Mouse (Mus musculus): ENCODE results near the gene A730071L15Rik. TPM values are rescaled to one million over a fixed set of nuclear protein-coding genes. Genes with fewer than 3 reads are reported as not detected.
A peak's percentile ranks its signal among the peaks of the same experiment; 100 is the strongest.

Gene A730071L15Rik
- 0.74 and 0.79 TPM in 2 replicates for polyA plus RNA-seq (2012; rRNA removed)

DNA sequence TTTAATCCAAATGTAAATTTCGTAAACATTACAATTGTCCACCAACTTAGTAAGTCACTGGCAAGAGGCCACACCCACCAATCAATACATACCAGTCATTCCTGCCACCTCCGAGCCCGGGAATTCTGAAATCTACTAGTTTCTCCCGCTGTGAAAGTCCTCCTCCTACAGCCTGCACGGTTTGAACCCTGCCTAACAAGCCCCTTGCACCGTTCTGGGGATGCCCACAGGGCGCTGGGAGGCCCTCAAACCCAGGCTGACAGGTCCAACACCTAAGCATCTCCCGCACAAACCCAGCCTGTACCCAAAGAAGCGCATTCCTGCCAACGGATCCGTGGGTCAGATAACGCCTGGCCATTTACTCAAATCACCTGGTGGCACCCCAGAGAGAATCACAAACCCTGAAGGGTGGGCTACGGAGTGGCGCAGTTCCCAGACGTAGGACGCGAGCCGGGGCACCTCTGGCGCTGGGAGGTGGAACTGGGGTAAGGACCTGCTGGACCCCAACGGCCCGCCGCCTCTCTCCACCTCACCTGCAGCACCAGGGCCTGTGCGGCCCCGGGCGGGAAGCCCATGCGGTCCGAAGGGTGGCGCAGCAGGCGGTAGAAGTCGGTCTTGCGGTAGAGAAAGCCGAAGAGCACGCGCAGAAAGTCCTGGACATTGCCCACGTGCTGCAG is at the start of gene A730071L15Rik:
Gene A730071L15Rik (plus strand): TSS at position 620 of the 677 bp plus-strand sequence.
- H3K27me3 ChIP-seq (ENCODE audit: control insufficient read depth, insufficient read depth, low read length) = no peaks in the 10 kb centered on the region
- H3K4me1 ChIP-seq (ENCODE audit: control insufficient read depth, insufficient read depth, low read length) = no peaks in the 10 kb centered on the region; the same call in 1 of the 2 replicates
- peak within 1 kb of the TSS; percentile 97 for H3K27ac ChIP-seq (ENCODE audit: control insufficient read depth, insufficient read depth, low read depth, low read length)
- peak within 1 kb of the TSS; percentile 93 for H3K4me3 ChIP-seq (ENCODE audit: control insufficient read depth, low read depth, low read length)
- H3K36me3 ChIP-seq (ENCODE audit: control insufficient read depth, insufficient read depth, low read length) = no peaks in the 10 kb centered on the region
- no peak for TF ChIP-seq CTCF (IDR thresholded peaks at IDR 0.05; ENCODE audit: control insufficient read depth, insufficient read depth, insufficient replicate concordance, low read depth, low read length)
- no peak for TF ChIP-seq POLR2A (IDR thresholded peaks at IDR 0.05; ENCODE audit: control insufficient read depth, low read depth, low read length)

DNA sequence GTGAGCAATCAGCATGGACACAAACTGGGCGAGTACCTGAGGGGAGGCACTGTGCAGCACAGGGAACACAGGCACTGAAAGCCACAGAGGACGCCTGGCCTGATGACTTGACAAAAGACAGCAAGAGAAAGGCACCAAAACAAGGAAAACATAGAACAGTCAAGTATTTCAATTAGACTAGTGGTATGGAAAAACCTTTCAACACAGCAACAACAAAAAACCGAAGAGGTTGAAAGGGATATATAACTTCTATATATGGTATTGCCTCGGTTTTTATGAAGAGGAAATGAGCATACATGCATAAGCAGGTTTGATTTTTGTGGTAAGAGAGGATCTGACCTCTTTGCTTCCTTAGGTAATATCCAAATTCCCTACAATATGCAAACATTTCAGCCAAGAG is 47.0 kb upstream of the A730071L15Rik start:
- H3K4me3 ChIP-seq (ENCODE audit: control insufficient read depth, low read depth, low read length) = no peak overlapping the region
- H3K36me3 ChIP-seq (ENCODE audit: control insufficient read depth, insufficient read depth, low read length) = peaks cover 4% of the 10 kb centered on the region
- H3K27me3 ChIP-seq (ENCODE audit: control insufficient read depth, insufficient read depth, low read length) = no peaks in the 10 kb centered on the region
- H3K4me1 ChIP-seq (ENCODE audit: control insufficient read depth, insufficient read depth, low read length) = no peaks in the 10 kb centered on the region
- H3K27ac ChIP-seq (ENCODE audit: control insufficient read depth, insufficient read depth, low read depth, low read length) = no peak overlapping the region
- TF ChIP-seq POLR2A (IDR thresholded peaks at IDR 0.05; ENCODE audit: control insufficient read depth, low read depth, low read length) = no peak
- no peak for TF ChIP-seq CTCF (IDR thresholded peaks at IDR 0.05; ENCODE audit: control insufficient read depth, insufficient read depth, insufficient replicate concordance, low read depth, low read length)

GRCm38 (mm10) chr11:6154211-6154701 is 45.6 kb upstream of the A730071L15Rik start:
- H3K27ac ChIP-seq (ENCODE audit: control insufficient read depth, insufficient read depth, low read depth, low read length) = no peak overlapping the region
- no peaks in the 10 kb centered on the region for H3K27me3 ChIP-seq (ENCODE audit: control insufficient read depth, insufficient read depth, low read length)
- H3K4me1 ChIP-seq (ENCODE audit: control insufficient read depth, insufficient read depth, low read length) = no peaks in the 10 kb centered on the region
- peaks cover 2% of the 10 kb centered on the region for H3K36me3 ChIP-seq (ENCODE audit: control insufficient read depth, insufficient read depth, low read length)
- no peak overlapping the region for H3K4me3 ChIP-seq (ENCODE audit: control insufficient read depth, low read depth, low read length)
- TF ChIP-seq CTCF (IDR thresholded peaks at IDR 0.05; ENCODE audit: control insufficient read depth, insufficient read depth, insufficient replicate concordance, low read depth, low read length) (no peak), POLR2A (IDR thresholded peaks at IDR 0.05; ENCODE audit: control insufficient read depth, low read depth, low read length) (no peak)

DNA sequence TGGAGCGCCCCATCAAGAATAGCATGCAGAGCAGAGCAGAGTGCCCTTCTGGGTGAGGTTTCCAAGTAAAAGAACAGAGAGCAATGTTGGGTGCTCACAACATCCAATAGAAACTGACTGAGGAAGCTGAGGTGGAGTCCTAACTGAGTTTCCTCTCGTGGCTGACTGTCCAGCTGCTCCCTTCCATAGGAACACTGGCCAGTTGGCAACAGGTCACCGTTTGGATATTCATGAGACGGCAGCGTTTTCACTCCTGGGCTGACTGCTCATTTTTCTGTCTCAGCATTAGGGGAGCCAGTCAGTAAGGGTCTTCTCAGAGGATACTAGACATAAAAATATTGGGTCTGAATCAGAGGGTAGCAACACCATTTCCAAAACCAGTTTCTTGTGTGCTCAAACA is 43.2 kb upstream of the A730071L15Rik start:
- no peaks in the 10 kb centered on the region for H3K36me3 ChIP-seq (ENCODE audit: control insufficient read depth, insufficient read depth, low read length)
- H3K27me3 ChIP-seq (ENCODE audit: control insufficient read depth, insufficient read depth, low read length) = no peaks in the 10 kb centered on the region
- no peak overlapping the region for H3K27ac ChIP-seq (ENCODE audit: control insufficient read depth, insufficient read depth, low read depth, low read length)
- no peaks in the 10 kb centered on the region for H3K4me1 ChIP-seq (ENCODE audit: control insufficient read depth, insufficient read depth, low read length)
- peak overlapping the region; percentile 21 for H3K4me3 ChIP-seq (ENCODE audit: control insufficient read depth, low read depth, low read length)
- TF ChIP-seq POLR2A (IDR thresholded peaks at IDR 0.05; ENCODE audit: control insufficient read depth, low read depth, low read length) = no peak
- TF ChIP-seq CTCF (IDR thresholded peaks at IDR 0.05; ENCODE audit: control insufficient read depth, insufficient read depth, insufficient replicate concordance, low read depth, low read length) = no peak

- peak overlapping the region; percentile 71 for H3K4me3 ChIP-seq (ENCODE audit: control insufficient read depth, low read depth, low read length)
- H3K27me3 ChIP-seq (ENCODE audit: control insufficient read depth, insufficient read depth, low read length) = no peaks in the 10 kb centered on the region
- no peaks in the 10 kb centered on the region for H3K36me3 ChIP-seq (ENCODE audit: control insufficient read depth, insufficient read depth, low read length)
- no peak overlapping the region for H3K27ac ChIP-seq (ENCODE audit: control insufficient read depth, insufficient read depth, low read depth, low read length)
- TF ChIP-seq CTCF (IDR thresholded peaks at IDR 0.05; ENCODE audit: control insufficient read depth, insufficient read depth, insufficient replicate concordance, low read depth, low read length) (no peak), POLR2A (IDR thresholded peaks at IDR 0.05; ENCODE audit: control insufficient read depth, low read depth, low read length) (no peak)
- H3K4me1 ChIP-seq (ENCODE audit: control insufficient read depth, insufficient read depth, low read length) = no peaks in the 10 kb centered on the region
These were observed 42.7 kb upstream of the A730071L15Rik start for GRCm38 (mm10) chr11:6157119-6157518.

DNA sequence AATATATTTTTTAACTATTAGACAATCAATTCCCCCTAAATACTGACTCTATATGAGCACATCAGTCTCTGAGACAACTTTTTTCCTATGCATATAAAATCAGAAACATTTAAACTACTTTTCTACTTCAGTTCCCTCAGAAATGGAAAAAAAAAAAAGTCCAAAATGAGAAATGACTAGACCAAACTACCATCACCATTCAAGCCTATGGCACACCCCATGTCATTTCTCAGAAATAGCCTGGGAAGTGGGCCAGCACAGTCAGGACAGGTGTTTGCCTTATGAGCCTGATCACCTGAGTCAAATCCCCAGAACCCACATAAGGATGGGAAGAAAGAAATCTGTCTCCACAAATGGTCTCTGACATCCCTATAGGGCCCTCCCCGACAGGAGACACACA is 41.3 kb upstream of the A730071L15Rik start:
- H3K36me3 ChIP-seq (ENCODE audit: control insufficient read depth, insufficient read depth, low read length) = no peaks in the 10 kb centered on the region
- TF ChIP-seq POLR2A (IDR thresholded peaks at IDR 0.05; ENCODE audit: control insufficient read depth, low read depth, low read length) = no peak
- TF ChIP-seq CTCF (IDR thresholded peaks at IDR 0.05; ENCODE audit: control insufficient read depth, insufficient read depth, insufficient replicate concordance, low read depth, low read length) = no peak
- no peak overlapping the region for H3K4me3 ChIP-seq (ENCODE audit: control insufficient read depth, low read depth, low read length)
- H3K27ac ChIP-seq (ENCODE audit: control insufficient read depth, insufficient read depth, low read depth, low read length) = no peak overlapping the region
- H3K27me3 ChIP-seq (ENCODE audit: control insufficient read depth, insufficient read depth, low read length) = no peaks in the 10 kb centered on the region
- H3K4me1 ChIP-seq (ENCODE audit: control insufficient read depth, insufficient read depth, low read length) = no peaks in the 10 kb centered on the region

GRCm38 (mm10) chr11:6159704-6160275 is 40.0 kb upstream of the A730071L15Rik start:
- Histone ChIP-seq H3K27ac (ENCODE audit: control insufficient read depth, insufficient read depth, low read depth, low read length) (no peak overlapping the region), H3K4me1 (ENCODE audit: control insufficient read depth, insufficient read depth, low read length) (no peaks in the 10 kb centered on the region), H3K36me3 (ENCODE audit: control insufficient read depth, insufficient read depth, low read length) (no peaks in the 10 kb centered on the region), H3K4me3 (ENCODE audit: control insufficient read depth, low read depth, low read length) (no peak overlapping the region), H3K27me3 (ENCODE audit: control insufficient read depth, insufficient read depth, low read length) (no peaks in the 10 kb centered on the region)
- TF ChIP-seq POLR2A (IDR thresholded peaks at IDR 0.05; ENCODE audit: control insufficient read depth, low read depth, low read length) (no peak), CTCF (IDR thresholded peaks at IDR 0.05; ENCODE audit: control insufficient read depth, insufficient read depth, insufficient replicate concordance, low read depth, low read length) (no peak)

All from testis, adult 2 months (tissue).